Mouse (Mus musculus) MEL (cell line): ENCODE results near the gene Vstm5. TPM values are rescaled to one million over a fixed set of nuclear protein-coding genes. Genes with fewer than 3 reads are reported as not detected.
A peak's percentile ranks its signal among the peaks of the same experiment; 100 is the strongest.

Source experiments
- DNase-seq: peaks from one replicate; pipeline ENCODE4 v3.0.0; 2011; ENCODE audit warnings: low read depth, low spot score
- H3K27ac ChIP-seq: 2 replicates; pipeline ENCODE4 v1.5.1; 2012; ENCODE audit warnings: low read depth, mild to moderate bottlenecking, control low read depth, low read length, moderate library complexity; ENCODE audit not compliant: control insufficient read depth
- H3K27me3 ChIP-seq, 2 experiments: fragments of 150-350 bp in 1 of 2; sonication (generic) in 1 of 2; 2 replicates each; pipeline ENCODE4 v1.6.1; 2012; ENCODE audit warnings: low read length in 2 of 2, mild to moderate bottlenecking in 2 of 2, improper control_type of control experiment in 1 of 2, moderate library complexity in 1 of 2; ENCODE audit not compliant: insufficient read depth in 2 of 2, control insufficient read depth in 1 of 2
- H3K36me3 ChIP-seq, 2 experiments: 2 replicates each; pipeline ENCODE4 v1.6.1; 2012 to 2014; ENCODE audit warnings: low read length in 2 of 2, improper control_type of control experiment in 1 of 2, inconsistent platforms in 1 of 2, mild to moderate bottlenecking in 1 of 2; ENCODE audit not compliant: insufficient read depth in 2 of 2, control insufficient read depth in 1 of 2
- H3K4me1 ChIP-seq, 2 experiments: fragments of 150-350 bp in 1 of 2; sonication (generic) in 1 of 2; 2 replicates each; pipeline ENCODE4 v1.6.1; 2012; ENCODE audit warnings: low read length in 2 of 2, improper control_type of control experiment in 1 of 2, mild to moderate bottlenecking in 1 of 2; ENCODE audit not compliant: insufficient read depth in 2 of 2, control insufficient read depth in 1 of 2
- H3K4me3 ChIP-seq, 2 experiments: fragments of 150-350 bp in 1 of 2; sonication (generic) in 1 of 2; 2 replicates each; pipeline ENCODE4 v1.5.1; 2012; ENCODE audit warnings: low read depth in 2 of 2, low read length in 2 of 2, mild to moderate bottlenecking in 2 of 2, moderate library complexity in 2 of 2, control low read depth in 1 of 2, improper control_type of control experiment in 1 of 2; ENCODE audit not compliant: control insufficient read depth in 1 of 2, insufficient read depth in 1 of 2
- H3K79me2 ChIP-seq: 2 replicates; pipeline ENCODE4 v1.6.1; 2012; ENCODE audit warnings: mild to moderate bottlenecking, low read length, moderate library complexity; ENCODE audit not compliant: control insufficient read depth, poor library complexity, insufficient read depth
- H3K9ac ChIP-seq: 2 replicates; pipeline ENCODE4 v1.6.1; 2012; ENCODE audit warnings: low read depth, mild to moderate bottlenecking, control low read depth, low read length, moderate library complexity; ENCODE audit not compliant: control insufficient read depth, poor library complexity, severe bottlenecking
- H3K9me3 ChIP-seq: fragments of 150-350 bp; sonication (generic); replicated peaks from 2 replicates; pipeline ENCODE4 v1.6.1; 2012; ENCODE audit warnings: mild to moderate bottlenecking, low read length, improper control_type of control experiment, moderate library complexity; ENCODE audit not compliant: insufficient read depth
- BHLHE40 ChIP-seq: IDR thresholded peaks from 2 replicates; pipeline ENCODE4 v1.6.1; 2012; ENCODE audit warnings: low read depth, mild to moderate bottlenecking, inconsistent platforms, low read length, improper control_type of control experiment, borderline replicate concordance
- CHD2 ChIP-seq: IDR thresholded peaks from 2 replicates; pipeline ENCODE4 v1.6.1; 2011; ENCODE audit warnings: low read length, improper control_type of control experiment
- CTCF ChIP-seq, 3 experiments: IDR thresholded peaks in 2 of 3; conservative IDR thresholded peaks in 1 of 3; 2 replicates each; pipeline ENCODE4 v1.5.1; 2011 to 2012; ENCODE audit warnings: low read length in 3 of 3, low read depth in 2 of 3, mild to moderate bottlenecking in 2 of 3, improper control_type of control experiment in 1 of 3, inconsistent platforms in 1 of 3, mixed read lengths in 1 of 3, moderate library complexity in 1 of 3; ENCODE audit not compliant: control insufficient read depth in 1 of 3, insufficient read depth in 1 of 3, poor library complexity in 1 of 3, severe bottlenecking in 1 of 3
- EP300 ChIP-seq, 2 experiments: IDR thresholded peaks; 2 replicates each; pipeline ENCODE4 v1.6.1; 2011; ENCODE audit warnings: improper control_type of control experiment in 2 of 2, low read length in 2 of 2, low read depth in 1 of 2, mild to moderate bottlenecking in 1 of 2
- ETS1 ChIP-seq: IDR thresholded peaks from 2 replicates; pipeline ENCODE4 v1.6.1; 2012; ENCODE audit warnings: low read depth, mild to moderate bottlenecking, inconsistent platforms, low read length, improper control_type of control experiment, moderate library complexity
- GABPA ChIP-seq: IDR thresholded peaks from 2 replicates; pipeline ENCODE4 v1.6.1; 2012; ENCODE audit warnings: low read depth, mild to moderate bottlenecking, inconsistent platforms, low read length, improper control_type of control experiment, moderate library complexity
- GATA1 ChIP-seq: IDR thresholded peaks from 2 replicates; pipeline ENCODE4 v1.6.1; 2011; ENCODE audit warnings: low read depth, low read length, improper control_type of control experiment
- HCFC1 ChIP-seq: IDR thresholded peaks from 2 replicates; pipeline ENCODE4 v1.6.1; 2012; ENCODE audit warnings: low read depth, mild to moderate bottlenecking, inconsistent platforms, low read length, improper control_type of control experiment, moderate library complexity
- JUND ChIP-seq: IDR thresholded peaks from 2 replicates; pipeline ENCODE4 v1.6.1; 2011; ENCODE audit warnings: low read depth, mild to moderate bottlenecking, improper control_type of control experiment, low read length
- KAT2A ChIP-seq: conservative IDR thresholded peaks from 2 replicates; pipeline ENCODE4 v1.6.1; 2012; ENCODE audit warnings: low read depth, low read length, improper control_type of control experiment, inconsistent platforms
- MAFK ChIP-seq: IDR thresholded peaks from 2 replicates; pipeline ENCODE4 v1.6.1; 2011; ENCODE audit warnings: low read depth, mild to moderate bottlenecking, low read length, improper control_type of control experiment, borderline replicate concordance
- MAX ChIP-seq: IDR thresholded peaks from 2 replicates; pipeline ENCODE4 v1.6.1; 2011; ENCODE audit warnings: low read length, improper control_type of control experiment
- MAZ ChIP-seq: IDR thresholded peaks from 2 replicates; pipeline ENCODE4 v1.6.1; 2012; ENCODE audit warnings: low read depth, mild to moderate bottlenecking, inconsistent platforms, low read length, improper control_type of control experiment
- MEF2A ChIP-seq: IDR thresholded peaks from 2 replicates; pipeline ENCODE4 v1.6.1; 2014; ENCODE audit warnings: low read depth, mild to moderate bottlenecking, inconsistent platforms, low read length, improper control_type of control experiment; ENCODE audit not compliant: poor library complexity, insufficient replicate concordance, severe bottlenecking; ENCODE audit errors: extremely low read depth
- MXI1 ChIP-seq: IDR thresholded peaks from 2 replicates; pipeline ENCODE4 v1.6.1; 2011; ENCODE audit warnings: mild to moderate bottlenecking, low read depth, low read length, improper control_type of control experiment
- MYB ChIP-seq: IDR thresholded peaks from 2 replicates; pipeline ENCODE4 v1.6.1; 2011; ENCODE audit warnings: mild to moderate bottlenecking, low read depth, low read length, improper control_type of control experiment
- MYC ChIP-seq: IDR thresholded peaks from 2 replicates; pipeline ENCODE4 v1.6.1; 2011; ENCODE audit warnings: low read depth, mild to moderate bottlenecking, low read length, improper control_type of control experiment, moderate library complexity
- NELFE ChIP-seq: IDR thresholded peaks from 2 replicates; pipeline ENCODE4 v1.6.1; 2011; ENCODE audit warnings: low read depth, low read length, improper control_type of control experiment
- NRF1 ChIP-seq: IDR thresholded peaks from 2 replicates; pipeline ENCODE4 v1.6.1; 2014; ENCODE audit warnings: low read depth, mild to moderate bottlenecking, inconsistent platforms, low read length, improper control_type of control experiment, moderate library complexity; ENCODE audit not compliant: poor library complexity, insufficient read depth, severe bottlenecking
- POLR2A ChIP-seq, 2 experiments: IDR thresholded peaks; 2 replicates each; pipeline ENCODE4 v1.6.1; 2011 to 2012; ENCODE audit warnings: low read length in 2 of 2, mild to moderate bottlenecking in 2 of 2, control low read depth in 1 of 2, improper control_type of control experiment in 1 of 2, low read depth in 1 of 2, moderate library complexity in 1 of 2; ENCODE audit not compliant: control insufficient read depth in 1 of 2, insufficient read depth in 1 of 2, poor library complexity in 1 of 2
- POLR2AphosphoS2 ChIP-seq: IDR thresholded peaks from 2 replicates; pipeline ENCODE4 v1.6.1; 2011; ENCODE audit warnings: low read length, improper control_type of control experiment
- POLR2AphosphoS5 ChIP-seq: IDR thresholded peaks from 2 replicates; pipeline ENCODE4 v1.6.1; 2012; ENCODE audit warnings: low read depth, borderline replicate concordance, mild to moderate bottlenecking, inconsistent platforms, low read length, moderate library complexity, mixed read lengths
- RAD21 ChIP-seq: IDR thresholded peaks from 2 replicates; pipeline ENCODE4 v1.6.1; 2011; ENCODE audit warnings: mild to moderate bottlenecking, low read depth, low read length, improper control_type of control experiment
- RCOR1 ChIP-seq: IDR thresholded peaks from 2 replicates; pipeline ENCODE4 v1.6.1; 2012; ENCODE audit warnings: low read depth, mild to moderate bottlenecking, inconsistent platforms, low read length, improper control_type of control experiment
- SIN3A ChIP-seq: IDR thresholded peaks from 2 replicates; pipeline ENCODE4 v1.6.1; 2012; ENCODE audit warnings: low read length, improper control_type of control experiment, inconsistent platforms
- SMC3 ChIP-seq: IDR thresholded peaks from 2 replicates; pipeline ENCODE4 v1.6.1; 2011; ENCODE audit warnings: low read depth, low read length, improper control_type of control experiment
- TAL1 ChIP-seq: IDR thresholded peaks from 2 replicates; pipeline ENCODE4 v1.6.1; 2012; ENCODE audit warnings: mild to moderate bottlenecking, inconsistent platforms, low read length, moderate library complexity, mixed read lengths
- TBP ChIP-seq: IDR thresholded peaks from 2 replicates; pipeline ENCODE4 v1.8.0; 2011; ENCODE audit warnings: low read depth, low read length, improper control_type of control experiment
- TCF12 ChIP-seq: IDR thresholded peaks from 2 replicates; pipeline ENCODE4 v1.6.1; 2014; ENCODE audit warnings: low read depth, mild to moderate bottlenecking, inconsistent platforms, low read length, improper control_type of control experiment, moderate library complexity
- UBTF ChIP-seq: IDR thresholded peaks from 2 replicates; pipeline ENCODE4 v1.6.1; 2012; ENCODE audit warnings: low read depth, mild to moderate bottlenecking, inconsistent platforms, low read length, improper control_type of control experiment, moderate library complexity, borderline replicate concordance; ENCODE audit not compliant: insufficient read depth
- USF2 ChIP-seq, 2 experiments: IDR thresholded peaks; 2 replicates each; pipeline ENCODE4 v1.6.1; 2011 to 2012; ENCODE audit warnings: improper control_type of control experiment in 2 of 2, low read length in 2 of 2, borderline replicate concordance in 1 of 2, inconsistent platforms in 1 of 2, low read depth in 1 of 2, mild to moderate bottlenecking in 1 of 2; ENCODE audit not compliant: insufficient read depth in 1 of 2
- ZC3H11A ChIP-seq: IDR thresholded peaks from 2 replicates; pipeline ENCODE4 v1.6.1; 2012; ENCODE audit warnings: low read depth, mild to moderate bottlenecking, inconsistent platforms, low read length, improper control_type of control experiment
- ZKSCAN1 ChIP-seq: IDR thresholded peaks from 2 replicates; pipeline ENCODE4 v1.6.1; 2012; ENCODE audit warnings: low read depth, mild to moderate bottlenecking, inconsistent platforms, low read length, improper control_type of control experiment, moderate library complexity
- ZNF384 ChIP-seq: IDR thresholded peaks from 2 replicates; pipeline ENCODE4 v1.6.1; 2012; ENCODE audit warnings: low read depth, mild to moderate bottlenecking, inconsistent platforms, low read length, improper control_type of control experiment
- polyA plus RNA-seq, 2 experiments: library from polyadenylated mRNA; stranded (reverse) in 1 of 2; unstranded in 1 of 2; fragments of >175 nt in 1 of 2; fragments of >200 nt in 1 of 2; gene quantifications; 2 replicates each; pipeline versions ENCODE4 v1.2.1 to v1.2.4; 2012; ENCODE audit warnings: low replicate concordance in 2 of 2, low read depth in 1 of 2; ENCODE audit not compliant: insufficient read length in 2 of 2, insufficient read depth in 1 of 2, missing spikeins in 1 of 2
- total RNA-seq: library from RNA; depleted of rRNA; stranded (reverse); fragments of 300-350 nt; gene quantifications from 2 replicates; pipeline ENCODE4 v1.2.3, GENCODE M21; 2012

Vstm5 gene
- total and polyA plus RNA-seq, 3 experiments, result 23.5 to 27.0 TPM; not detected in 1

- TF ChIP-seq JUND (no peak), MEF2A (no peak), BHLHE40 (no peak), ETS1 (peak; percentile 32; the same call in 1 of the 2 replicates), MYC (no peak), HCFC1 (no peak), ZNF384 (no peak), USF2 (IDR thresholded peaks at IDR 0.05; ENCODE audit: borderline replicate concordance in 1 of 2, insufficient read depth in 1 of 2, low read depth in 1 of 2, low read length in 2 of 2) (no peak)
Observed at GRCm38 (mm10) chr9:15280491-15280879, 41.6 kb downstream of the Vstm5 start (continued).

- no peaks in the 10 kb centered on the region for H3K9me3 ChIP-seq
- no peak overlapping the region for H3K9ac ChIP-seq
- H3K4me1 ChIP-seq, result peaks cover 20 to 41% of the 10 kb centered on the region in 2 experiments
- no peak overlapping the region for H3K27ac ChIP-seq
- peak; percentile 80 for DNase-seq
- H3K36me3 ChIP-seq, result peaks cover 0 to 33% of the 10 kb centered on the region in 2 experiments; a peak in 2 of 4 replicates
- H3K79me2 ChIP-seq, result no peaks in the 10 kb centered on the region; the same call in 1 of the 2 replicates
- no peak overlapping the region for H3K4me3 ChIP-seq
- no peaks in the 10 kb centered on the region for H3K27me3 ChIP-seq
- TF ChIP-seq RAD21, result peak; percentile 83
- no peak for TF ChIP-seq TCF12
- no peak for TF ChIP-seq POLR2A (IDR thresholded peaks at IDR 0.05; ENCODE audit: control insufficient read depth in 1 of 2, insufficient read depth in 1 of 2, low read depth in 1 of 2, low read length in 2 of 2, poor library complexity in 1 of 2)
- no peak for TF ChIP-seq MYB
- TF ChIP-seq ZKSCAN1, result no peak
- TF ChIP-seq TAL1, result no peak
- peak; percentile 69 for TF ChIP-seq ZC3H11A
- TF ChIP-seq HCFC1, result no peak
- no peak for TF ChIP-seq CHD2
- no peak for TF ChIP-seq RCOR1
- TF ChIP-seq MAX, result 0 out of 2 replicates have a peak, but pooled peaks have one; percentile 6
- no peak for TF ChIP-seq POLR2AphosphoS5
- no peak for TF ChIP-seq EP300 (IDR thresholded peaks at IDR 0.05; ENCODE audit: low read depth in 1 of 2, low read length in 2 of 2)
- TF ChIP-seq ETS1, result no peak
- TF ChIP-seq SIN3A, result no peak
- no peak for TF ChIP-seq MAZ
- 0 out of 2 replicates have a peak, but pooled peaks have one; percentile 27 for TF ChIP-seq GATA1
- TF ChIP-seq POLR2AphosphoS2, result no peak
- peak; percentile 83 for TF ChIP-seq SMC3
- no peak for TF ChIP-seq MAFK
- no peak for TF ChIP-seq JUND
- TF ChIP-seq BHLHE40, result no peak
- TF ChIP-seq MXI1, result no peak
- TF ChIP-seq NRF1, result no peak
- 0 out of 2 replicates have a peak, but pooled peaks have one; percentile 11 for TF ChIP-seq TBP
- TF ChIP-seq ZNF384, result no peak
- TF ChIP-seq MEF2A, result no peak
- TF ChIP-seq MYC, result no peak
- TF ChIP-seq CTCF (IDR thresholded peaks at IDR 0.05 in 2 of 3, conservative IDR thresholded peaks at IDR 0.05 in 1 of 3; ENCODE audit: control insufficient read depth in 1 of 3, insufficient read depth in 1 of 3, low read depth in 2 of 3, low read length in 3 of 3, poor library complexity in 1 of 3, severe bottlenecking in 1 of 3), result peak; percentile 76 to 96 (median 90)
- no peak for TF ChIP-seq KAT2A
- TF ChIP-seq GABPA, result no peak
- no peak for TF ChIP-seq NELFE
- TF ChIP-seq UBTF, result no peak
Observed at GRCm38 (mm10) chr9:15285443-15285842, 46.6 kb downstream of the Vstm5 start.
